Mouse (Mus musculus): Measurements from ENCODE around the gene Ksr2. TPM values are rescaled to one million over a fixed set of nuclear protein-coding genes. Genes with fewer than 3 reads are reported as not detected.

The Ksr2 gene
- polyA plus RNA-seq, 1 experiment from 2014 or later: 1.1 TPM

- WGBS: 45% methylated on average over 6 of the region's 6 CpGs
- no peak for ATAC-seq (ENCODE audit: insufficient number of reproducible peaks, low FRiP score, low TSS enrichment, low read depth)
- Histone ChIP-seq H3K9ac (no peak overlapping the region), H3K9me3 (replicated peaks) (no peaks in the 10 kb centered on the region), H3K4me2 (replicated peaks) (no peak overlapping the region), H3K4me1 (no peaks in the 10 kb centered on the region), H3K27ac (replicated peaks) (no peak overlapping the region), H3K27me3 (no peaks in the 10 kb centered on the region), H3K4me3 (replicated peaks) (no peak overlapping the region), H3K36me3 (no peaks in the 10 kb centered on the region)
Measured at GRCm38 (mm10) chr5:117726548-117726947, 312.7 kb downstream of the Ksr2 start.

GRCm38 (mm10) chr5:117727138-117727537, 313.3 kb downstream of the Ksr2 start:
- no peaks in the 10 kb centered on the region for H3K9me3 ChIP-seq (replicated peaks)
- 0 out of 2 replicates have a peak, but pooled peaks cover 3% of the 10 kb centered on the region for H3K4me1 ChIP-seq
- 73% methylated on average over 7 of the region's 7 CpGs for WGBS
- no peak overlapping the region for H3K4me3 ChIP-seq (replicated peaks)
- H3K9ac ChIP-seq: no peak overlapping the region
- no peak overlapping the region for H3K4me2 ChIP-seq (replicated peaks)
- no peak for ATAC-seq (ENCODE audit: insufficient number of reproducible peaks, low FRiP score, low TSS enrichment, low read depth)
- no peak overlapping the region for H3K27ac ChIP-seq (replicated peaks)
- no peaks in the 10 kb centered on the region for H3K27me3 ChIP-seq
- H3K36me3 ChIP-seq: no peaks in the 10 kb centered on the region

GRCm38 (mm10) chr5:117731311-117731710, 317.5 kb downstream of the Ksr2 start:
- 73% methylated on average over 6 of the region's 6 CpGs for WGBS
- Histone ChIP-seq H3K4me3 (replicated peaks) (no peak overlapping the region), H3K4me1 (0 out of 2 replicates have a peak, but pooled peaks cover 5% of the 10 kb centered on the region), H3K4me2 (replicated peaks) (no peak overlapping the region), H3K27ac (replicated peaks) (no peak overlapping the region; the same call in 1 of the 2 replicates), H3K9me3 (replicated peaks) (no peaks in the 10 kb centered on the region), H3K9ac (no peak overlapping the region), H3K27me3 (no peaks in the 10 kb centered on the region), H3K36me3 (no peaks in the 10 kb centered on the region)
- ATAC-seq (ENCODE audit: insufficient number of reproducible peaks, low FRiP score, low TSS enrichment, low read depth): no peak

DNA sequence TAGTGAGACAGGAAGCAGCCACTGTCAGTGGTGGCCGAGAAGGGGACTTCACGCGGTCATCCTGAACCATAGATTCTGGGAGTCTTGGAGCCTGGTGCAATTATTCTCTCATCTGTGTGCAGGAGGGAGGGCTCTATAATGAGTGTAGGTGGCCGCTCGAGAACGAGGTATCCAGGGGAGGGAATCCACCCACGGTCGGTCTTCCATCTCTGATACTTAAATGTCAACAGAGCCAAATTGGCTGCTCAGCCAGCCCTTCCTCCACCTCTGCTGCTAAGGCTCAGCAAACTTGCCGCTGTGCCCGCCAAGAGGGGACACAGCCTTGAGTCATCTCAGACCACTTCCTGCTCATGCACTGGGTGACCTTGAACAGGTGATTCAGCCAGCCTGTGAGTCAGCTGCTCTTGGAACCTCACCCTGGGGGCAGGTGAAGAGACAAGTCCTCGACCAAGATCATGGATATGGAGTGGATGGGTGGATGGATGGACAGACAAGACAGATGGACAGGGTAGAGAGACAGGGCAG, 330.9 kb downstream of the Ksr2 start:
- no peak for ATAC-seq (ENCODE audit: insufficient number of reproducible peaks, low FRiP score, low TSS enrichment, low read depth)
- Histone ChIP-seq H3K4me2 (replicated peaks) (no peak overlapping the region), H3K27me3 (no peaks in the 10 kb centered on the region), H3K4me1 (no peaks in the 10 kb centered on the region), H3K9ac (no peak overlapping the region), H3K9me3 (replicated peaks) (no peaks in the 10 kb centered on the region), H3K4me3 (replicated peaks) (no peak overlapping the region), H3K27ac (replicated peaks) (no peak overlapping the region), H3K36me3 (no peaks in the 10 kb centered on the region)
- 72% methylated on average over 11 of the region's 11 CpGs for WGBS

- 24% methylated on average over 5 of the region's 5 CpGs for WGBS
- no peak for ATAC-seq (ENCODE audit: insufficient number of reproducible peaks, low FRiP score, low TSS enrichment, low read depth)
- Histone ChIP-seq H3K4me3 (replicated peaks) (no peak overlapping the region), H3K4me2 (replicated peaks) (no peak overlapping the region), H3K4me1 (no peaks in the 10 kb centered on the region), H3K27me3 (no peaks in the 10 kb centered on the region), H3K9ac (no peak overlapping the region), H3K36me3 (no peaks in the 10 kb centered on the region), H3K9me3 (replicated peaks) (no peaks in the 10 kb centered on the region), H3K27ac (replicated peaks) (no peak overlapping the region)
Measured at GRCm38 (mm10) chr5:117749353-117749752, 335.6 kb downstream of the Ksr2 start.

DNA sequence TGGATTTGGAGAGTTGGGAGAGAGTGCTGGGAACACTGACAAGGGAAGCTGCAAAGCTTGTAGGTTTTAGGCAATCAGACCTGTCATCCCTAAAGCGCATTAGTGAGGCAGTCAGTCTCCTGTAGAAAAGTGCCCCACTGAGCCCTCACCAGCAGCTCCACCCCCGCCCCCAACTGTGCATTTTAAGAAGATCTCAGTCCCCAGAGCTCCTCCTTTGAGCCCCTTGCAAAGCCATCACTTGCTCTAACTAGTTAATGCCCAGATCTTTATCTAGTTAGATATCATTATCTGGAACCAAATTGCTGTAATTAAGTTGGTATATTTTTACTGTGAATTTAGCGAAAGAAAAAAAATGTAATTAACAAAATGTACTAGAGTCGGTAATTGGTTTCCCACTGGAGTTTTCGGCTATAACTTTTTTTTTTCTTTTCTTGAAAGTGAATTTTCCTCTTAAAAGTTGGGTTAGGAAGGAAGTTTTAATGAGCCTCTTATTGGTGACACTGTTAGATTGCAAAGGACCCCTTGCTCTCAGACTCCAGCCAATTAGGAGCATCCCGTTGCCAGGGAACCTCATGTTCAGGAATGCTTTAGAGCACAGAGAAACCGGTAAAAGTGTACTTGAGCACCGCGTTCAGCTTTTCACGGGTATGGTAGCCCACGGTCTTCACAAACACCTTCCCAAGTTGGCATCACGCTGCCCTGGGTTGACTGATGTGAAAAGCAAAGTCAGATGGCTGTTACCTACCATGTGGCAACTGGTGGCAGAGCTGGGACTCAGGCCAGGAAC, 344.1 kb downstream of the Ksr2 start:
- Histone ChIP-seq H3K36me3 (no peaks in the 10 kb centered on the region), H3K9me3 (replicated peaks) (no peaks in the 10 kb centered on the region), H3K27me3 (no peaks in the 10 kb centered on the region), H3K4me2 (replicated peaks) (no peak overlapping the region), H3K27ac (replicated peaks) (no peak overlapping the region), H3K4me3 (replicated peaks) (no peak overlapping the region), H3K4me1 (no peaks in the 10 kb centered on the region), H3K9ac (no peak overlapping the region)
- 33% methylated on average over 12 of the region's 12 CpGs for WGBS
- ATAC-seq (ENCODE audit: insufficient number of reproducible peaks, low FRiP score, low TSS enrichment, low read depth): no peak

DNA sequence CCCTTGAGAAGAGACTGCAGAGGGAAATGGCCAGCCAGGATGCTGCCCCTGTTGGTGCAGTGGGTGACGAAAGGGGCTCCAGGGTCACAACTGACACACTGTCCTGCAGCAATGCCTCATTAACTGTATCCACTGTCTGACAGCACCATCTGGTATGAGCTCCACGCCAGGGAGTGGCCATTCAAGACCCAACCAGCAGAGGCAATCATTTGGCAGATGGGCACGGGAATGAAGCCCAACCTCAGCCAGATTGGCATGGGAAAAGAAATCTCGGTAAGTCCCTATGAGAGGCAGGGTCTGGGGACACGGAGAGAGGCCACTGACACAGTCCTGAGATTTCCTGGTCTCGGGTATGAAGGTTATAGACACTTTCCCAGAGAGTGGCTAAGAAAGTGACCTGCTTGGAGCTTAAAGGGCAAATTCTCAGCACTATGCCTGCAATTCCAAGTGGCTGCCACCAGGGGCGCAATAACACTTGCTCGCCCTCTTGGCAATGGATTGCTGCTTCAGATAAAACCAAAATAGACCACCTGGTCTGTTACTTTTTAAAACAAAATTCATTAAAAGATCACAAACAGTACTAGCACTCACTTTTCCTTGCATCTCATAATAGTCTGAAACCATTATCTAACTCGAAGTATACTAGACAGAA, 347.5 kb downstream of the Ksr2 start:
- Histone ChIP-seq H3K36me3 (no peaks in the 10 kb centered on the region), H3K9ac (no peak overlapping the region), H3K27ac (replicated peaks) (no peak overlapping the region), H3K9me3 (replicated peaks) (no peaks in the 10 kb centered on the region), H3K4me3 (replicated peaks) (no peak overlapping the region), H3K4me2 (replicated peaks) (no peak overlapping the region), H3K27me3 (no peaks in the 10 kb centered on the region), H3K4me1 (no peaks in the 10 kb centered on the region)
- ATAC-seq (ENCODE audit: insufficient number of reproducible peaks, low FRiP score, low TSS enrichment, low read depth): no peak
- 75% methylated on average over 9 of the region's 9 CpGs for WGBS

GRCm38 (mm10) chr5:117764496-117764895, 350.7 kb downstream of the Ksr2 start:
- H3K9ac ChIP-seq: no peak overlapping the region
- ATAC-seq (ENCODE audit: insufficient number of reproducible peaks, low FRiP score, low TSS enrichment, low read depth): no peak

GRCm38 (mm10) chr5:117779175-117779574, 365.4 kb downstream of the Ksr2 start:
- H3K27me3 ChIP-seq: no peaks in the 10 kb centered on the region
- 37% methylated on average over 11 of the region's 11 CpGs for WGBS
- no peaks in the 10 kb centered on the region for H3K9me3 ChIP-seq (replicated peaks)
- no peak for ATAC-seq (ENCODE audit: insufficient number of reproducible peaks, low FRiP score, low TSS enrichment, low read depth)
- no peak overlapping the region for H3K27ac ChIP-seq (replicated peaks)
- peaks cover 17% of the 10 kb centered on the region for H3K4me1 ChIP-seq
- H3K4me3 ChIP-seq (replicated peaks): no peak overlapping the region
- H3K4me2 ChIP-seq (replicated peaks): no peak overlapping the region
- no peak overlapping the region for H3K9ac ChIP-seq
- H3K36me3 ChIP-seq: no peaks in the 10 kb centered on the region

More at GRCm38 (mm10) chr5:117764496-117764895, 350.7 kb downstream of the Ksr2 start:
- no peak overlapping the region for H3K4me3 ChIP-seq (replicated peaks)
- H3K27me3 ChIP-seq: no peaks in the 10 kb centered on the region
- H3K4me1 ChIP-seq: no peaks in the 10 kb centered on the region
- H3K4me2 ChIP-seq (replicated peaks): no peak overlapping the region
- no peaks in the 10 kb centered on the region for H3K9me3 ChIP-seq (replicated peaks)
- 82% methylated on average over 9 of the region's 9 CpGs for WGBS
- no peak overlapping the region for H3K27ac ChIP-seq (replicated peaks)
- no peaks in the 10 kb centered on the region for H3K36me3 ChIP-seq

- 0 out of 2 replicates have a peak within 1 kb of the TSS, but pooled peaks have one; percentile 53 for H3K27ac ChIP-seq (replicated peaks)
- H3K4me3 ChIP-seq (replicated peaks): no peak within 1 kb of the TSS
- no peaks in the 10 kb centered on the region for H3K9me3 ChIP-seq (replicated peaks)
- H3K9ac ChIP-seq: no peak within 1 kb of the TSS
- no peaks in the 10 kb centered on the region for H3K27me3 ChIP-seq
- ATAC-seq (ENCODE audit: insufficient number of reproducible peaks, low FRiP score, low TSS enrichment, low read depth): peak; percentile 79
- peak within 1 kb of the TSS; percentile 30 for H3K4me2 ChIP-seq (replicated peaks)
- H3K4me1 ChIP-seq: peaks cover 17% of the 10 kb centered on the region
- WGBS: 10% methylated on average over 10 of the region's 10 CpGs
- H3K36me3 ChIP-seq: no peaks in the 10 kb centered on the region
Measured at GRCm38 (mm10) chr5:117780681-117781080, 366.9 kb downstream of the Ksr2 start, which contains the start of gene Nos1. Nos1 (plus strand) TSS chr5:117781032.

DNA sequence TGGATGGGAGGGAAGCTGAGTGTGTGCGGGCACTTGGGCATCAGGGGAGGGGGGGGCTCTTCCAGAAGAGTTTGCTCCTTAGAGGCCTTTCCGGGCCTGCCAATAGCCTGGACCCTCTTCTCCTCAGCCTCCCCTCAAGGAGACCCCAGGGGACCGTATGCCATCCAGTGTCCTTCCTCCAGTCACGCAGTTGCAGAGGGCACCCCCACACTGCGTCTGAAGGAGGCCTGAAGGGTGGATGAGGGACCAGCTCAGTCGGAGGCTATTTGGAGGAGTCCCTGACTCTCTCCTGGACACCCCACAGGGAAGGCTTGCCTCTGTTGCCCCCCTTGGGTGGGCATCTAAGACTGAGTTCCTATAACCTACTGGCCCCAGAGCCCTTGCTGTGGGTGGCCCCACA, 367.4 kb downstream of the Ksr2 start:
- H3K9ac ChIP-seq: no peak overlapping the region
- WGBS: 34% methylated on average over 6 of the region's 6 CpGs
- peaks cover 17% of the 10 kb centered on the region for H3K4me1 ChIP-seq
- no peaks in the 10 kb centered on the region for H3K27me3 ChIP-seq
- no peaks in the 10 kb centered on the region for H3K36me3 ChIP-seq
- H3K4me2 ChIP-seq (replicated peaks): peak overlapping the region; percentile 30
- ATAC-seq (ENCODE audit: insufficient number of reproducible peaks, low FRiP score, low TSS enrichment, low read depth): peak; percentile 9; the same call in 1 of the 2 replicates
- no peak overlapping the region for H3K4me3 ChIP-seq (replicated peaks)
- no peaks in the 10 kb centered on the region for H3K9me3 ChIP-seq (replicated peaks)
- H3K27ac ChIP-seq (replicated peaks): no peak overlapping the region

All from embryonic facial prominence, embryonic 15.5 days (tissue).